Mouse (Mus musculus) adrenal gland, adult (tissue): Measurements from ENCODE around the gene Trim69.

ENCODE experiments used
- DNase-seq, 2 experiments: peaks; one replicate each; pipeline ENCODE4 v3.0.0; 2022 to 2023; ENCODE audit warnings: low spot score in 1 of 2; ENCODE audit not compliant: inconsistent age in 2 of 2

Trim69 gene

DNA sequence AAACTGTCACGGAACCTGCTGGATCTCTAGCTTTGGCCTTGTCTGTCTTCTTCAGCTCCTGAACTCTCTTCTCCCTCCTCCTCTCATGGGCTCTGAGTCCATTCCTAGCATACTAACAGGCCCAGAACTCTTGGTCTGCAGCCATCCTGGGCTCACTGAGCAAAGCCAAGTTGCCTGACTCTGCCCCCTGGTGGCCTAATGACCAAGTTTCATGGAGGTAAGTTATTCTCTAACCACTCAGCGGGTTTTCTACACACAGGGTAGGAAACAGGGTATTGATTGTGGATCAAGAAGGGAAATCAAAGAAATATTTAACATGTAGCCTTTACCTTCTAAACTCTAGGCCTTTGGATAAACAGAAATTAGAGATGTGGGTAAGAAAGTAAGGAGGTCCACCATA is at the start of gene Trim69:
Gene Trim69, plus strand, starts transcription at position 21 of the 400 bp plus-strand sequence.
- DNase-seq = peak; percentile 78 to 94

DNA sequence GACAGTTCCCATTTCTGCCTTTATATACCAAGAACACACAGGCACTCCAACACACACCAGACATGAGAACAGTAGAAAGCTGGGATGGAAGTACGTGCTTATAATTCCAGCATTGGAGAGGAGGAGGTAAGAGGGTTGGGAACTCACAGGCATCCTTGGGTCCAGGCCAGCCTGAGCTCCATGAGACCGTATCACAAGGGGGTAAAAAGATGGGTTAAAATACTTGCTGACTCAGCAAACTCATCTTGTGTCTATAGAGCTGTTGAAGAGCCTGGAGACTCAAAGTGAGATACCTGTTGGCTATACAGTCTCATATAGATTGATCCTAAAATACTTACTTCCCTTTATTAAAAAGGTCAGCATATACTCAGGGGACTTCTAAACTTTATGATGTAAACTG is 43.6 kb upstream of the Trim69 start:
- DNase-seq = no peak

GRCm38 (mm10) chr2:122117961-122118958 is 42.2 kb upstream of the Trim69 start, which contains the start of gene Spg11:
Gene Spg11, minus strand, starts transcription at chr2:122118386.
- peak; percentile 99 for DNase-seq

- DNase-seq = no peak
Measured at GRCm38 (mm10) chr2:122125680-122126572, 34.6 kb upstream of the Trim69 start.

GRCm38 (mm10) chr2:122126765-122127347 is 33.6 kb upstream of the Trim69 start:
- no peak for DNase-seq

GRCm38 (mm10) chr2:122127635-122128034 is 32.9 kb upstream of the Trim69 start:
- no peak for DNase-seq

- DNase-seq = no peak
Measured at GRCm38 (mm10) chr2:122132078-122132477, 28.4 kb upstream of the Trim69 start.

- DNase-seq = no peak
Measured at GRCm38 (mm10) chr2:122132618-122133017, 27.9 kb upstream of the Trim69 start.

DNA sequence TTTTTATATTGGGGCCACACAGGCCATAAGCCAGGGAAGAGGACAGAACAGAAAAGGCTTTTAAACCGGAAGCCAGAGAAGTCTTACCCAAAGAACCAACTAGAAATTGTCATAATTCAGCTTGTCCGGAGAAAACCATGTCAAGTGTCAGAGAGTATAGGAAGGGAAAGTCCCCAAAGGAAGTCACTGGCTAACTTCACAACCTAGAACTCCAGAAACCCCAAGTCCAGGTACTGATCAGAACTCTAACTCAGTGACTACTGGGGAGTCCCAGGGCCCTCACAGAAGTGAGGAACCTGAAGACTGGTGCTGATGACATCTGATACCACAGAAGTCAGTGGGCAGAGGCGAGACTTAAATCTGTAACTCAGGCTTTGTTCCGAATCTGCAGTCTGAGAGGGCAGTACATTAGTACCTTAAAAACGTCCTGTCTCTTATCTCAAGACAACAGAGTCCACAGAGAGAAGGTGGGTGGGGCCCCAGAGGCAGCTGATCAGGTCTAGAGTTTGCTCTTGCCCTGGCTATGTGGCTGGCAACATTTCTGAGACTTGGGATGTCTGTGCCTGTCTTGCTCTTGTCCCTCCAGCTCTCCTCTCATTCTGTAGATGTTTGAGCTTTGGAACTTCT is 22.5 kb upstream of the Trim69 start:
- DNase-seq = no peak

- DNase-seq = no peak
Measured at GRCm38 (mm10) chr2:122140815-122141214, 19.7 kb upstream of the Trim69 start.

DNA sequence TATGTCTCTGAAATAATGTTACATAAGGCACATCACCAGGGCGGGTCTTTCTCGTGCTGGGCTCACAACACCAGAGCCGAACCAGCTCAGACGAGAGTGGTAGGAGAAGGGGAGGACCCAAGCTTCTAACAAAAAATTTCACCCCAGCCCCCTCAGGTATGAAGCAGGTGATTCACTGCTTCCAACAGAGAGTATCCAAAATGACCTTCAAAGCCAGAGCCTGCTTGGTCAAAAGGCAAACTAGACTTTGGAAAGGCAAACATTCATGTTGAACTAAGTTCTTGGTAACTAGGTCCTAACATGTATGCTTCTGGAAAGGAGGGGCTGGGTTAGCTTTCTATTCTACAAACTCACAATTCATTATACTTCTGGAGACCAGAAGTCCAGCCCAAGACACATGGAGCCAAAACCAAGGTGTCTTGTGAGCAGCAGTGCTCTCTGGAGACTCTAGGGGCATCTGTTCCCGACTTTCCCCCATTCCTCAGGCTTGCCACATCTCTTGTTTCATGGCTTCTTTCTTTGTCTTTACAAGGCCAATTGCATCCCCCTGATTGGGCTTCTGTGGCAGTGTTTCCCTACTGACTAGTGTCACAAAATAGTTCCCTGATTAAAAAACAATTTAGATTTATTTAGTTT is 19.1 kb upstream of the Trim69 start:
- DNase-seq = no peak

- DNase-seq = no peak
Measured at GRCm38 (mm10) chr2:122143111-122143510, 17.4 kb upstream of the Trim69 start.

- DNase-seq = peak in 1 of 2 experiments; percentile 40
Measured at GRCm38 (mm10) chr2:122145756-122146155, 14.7 kb upstream of the Trim69 start.

GRCm38 (mm10) chr2:122146687-122147086 is 13.8 kb upstream of the Trim69 start:
- DNase-seq = peak in 1 of 2 experiments; percentile 65

GRCm38 (mm10) chr2:122147508-122148241 is 12.8 kb upstream of the Trim69 start, which contains the start of gene B2m:
Gene B2m, plus strand, starts transcription at chr2:122147686.
- peak; percentile 95 to 99 for DNase-seq

GRCm38 (mm10) chr2:122148242-122148917 is 12.1 kb upstream of the Trim69 start:
- peak; percentile 76 to 92 for DNase-seq

DNA sequence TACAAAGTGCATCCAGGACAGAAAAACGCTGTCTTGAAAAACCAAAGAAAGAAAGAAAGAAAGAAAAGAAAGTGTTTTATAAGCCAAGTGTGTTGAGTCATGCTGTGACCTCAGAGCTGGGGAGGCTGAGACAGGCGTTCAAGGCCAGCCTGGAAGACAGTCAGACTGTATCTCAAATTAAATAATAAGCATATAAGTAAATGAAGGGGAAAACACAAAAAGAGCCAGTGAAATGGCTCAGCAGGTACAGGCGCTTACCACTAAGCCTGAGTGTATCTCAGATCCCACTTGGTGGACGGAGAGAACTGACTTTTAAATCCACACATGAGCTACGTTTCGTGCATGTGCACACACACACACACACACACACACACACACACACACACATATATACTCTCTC is 11.2 kb upstream of the Trim69 start:
- DNase-seq = peak in 1 of 2 experiments; percentile 68

GRCm38 (mm10) chr2:122149716-122150115 is 10.8 kb upstream of the Trim69 start:
- no peak for DNase-seq

DNA sequence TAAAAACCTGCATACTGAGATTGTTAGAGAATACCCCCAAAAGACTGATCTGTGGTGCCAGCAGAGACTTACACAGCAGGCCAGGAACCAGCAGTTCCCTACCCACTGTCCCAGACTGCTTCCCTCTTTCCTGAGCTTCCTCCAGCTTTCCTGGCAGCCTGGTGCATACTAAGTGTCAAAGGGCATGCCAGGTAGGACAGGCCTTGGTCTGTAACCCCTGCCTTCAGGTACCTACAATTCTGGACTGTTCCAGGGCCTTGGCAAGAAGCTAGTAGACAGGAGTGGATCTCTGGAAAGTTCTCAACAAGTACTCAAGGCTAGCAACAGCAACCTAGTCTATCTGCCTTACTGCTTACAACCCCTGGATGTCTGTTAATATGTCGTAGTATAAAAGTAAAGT is 9.3 kb upstream of the Trim69 start:
- no peak for DNase-seq
